Mouse (Mus musculus) liver (tissue): Measurements from ENCODE around the gene Tom1l2.

Experiments used
- DNase-seq: peaks from one replicate; pipeline ENCODE4 v3.0.0-alpha.2; 2020; ENCODE audit warnings: mixed read lengths

Tom1l2 gene

DNA sequence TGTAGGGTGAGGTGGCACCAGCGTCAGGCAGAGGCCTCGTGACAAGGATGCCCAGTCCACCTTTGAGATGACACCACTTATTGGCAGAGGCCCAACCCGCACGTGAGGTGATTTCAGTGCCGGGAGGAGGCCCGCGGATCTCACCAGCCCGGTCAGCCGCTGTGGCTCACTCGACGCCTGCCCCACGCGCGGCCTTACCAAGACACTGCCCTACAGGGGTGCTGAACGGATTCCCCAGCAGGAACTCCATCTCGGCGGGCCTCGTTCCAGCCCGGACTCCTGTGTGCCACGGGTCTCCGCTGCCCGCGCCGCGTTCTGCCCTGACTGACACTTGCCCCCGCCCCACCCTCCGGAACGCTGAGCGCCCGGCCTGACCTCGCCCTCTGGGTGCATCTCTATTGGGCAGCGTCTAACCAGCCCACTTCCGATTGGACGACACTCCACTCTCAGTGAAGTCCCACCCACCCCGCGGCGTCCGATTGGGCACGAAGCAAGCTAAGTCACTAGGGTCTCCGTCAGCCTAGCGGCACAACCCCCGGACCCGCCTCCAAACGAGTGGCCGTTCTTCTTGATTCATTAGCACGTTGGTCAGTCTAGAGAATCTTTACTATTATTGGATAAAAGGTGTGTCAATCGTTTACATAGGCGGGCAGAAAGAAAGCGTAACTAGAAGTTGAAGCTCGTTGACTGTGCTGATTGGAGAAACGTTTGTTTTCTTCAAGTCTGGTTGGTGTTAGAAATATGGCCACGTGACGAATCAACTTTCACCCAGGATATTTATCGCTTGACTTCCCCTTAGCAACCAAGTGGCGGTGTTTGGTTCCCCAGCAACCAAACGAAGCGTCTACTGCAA, at the start of gene Tom1l2, which contains the start of gene Drc3:
Tom1l2 (minus strand) TSS at position 347 of the 853 bp plus-strand sequence.
Drc3 (plus strand) TSS at position 771 of the 853 bp plus-strand sequence.
- peak; percentile 99 for DNase-seq

DNA sequence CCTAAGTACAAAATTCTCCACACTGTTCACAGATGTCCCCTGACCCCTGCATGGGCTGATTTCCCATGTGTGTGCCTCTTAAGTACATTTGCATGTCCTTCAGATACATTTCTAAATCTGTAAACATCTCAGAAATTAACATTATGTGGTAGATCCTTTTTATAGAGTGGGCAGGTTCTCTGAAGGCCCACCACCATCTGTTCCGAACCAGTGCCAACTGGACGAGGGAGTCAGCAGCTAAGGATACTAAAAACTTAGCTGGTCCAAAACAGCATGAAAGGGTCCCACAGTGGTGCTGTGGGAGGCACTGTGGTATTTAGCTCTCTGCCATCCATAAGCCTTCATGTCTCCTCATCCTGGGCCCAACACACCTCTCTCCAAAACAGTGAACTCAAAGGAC, 44.5 kb upstream of the Tom1l2 start:
- no peak for DNase-seq

DNA sequence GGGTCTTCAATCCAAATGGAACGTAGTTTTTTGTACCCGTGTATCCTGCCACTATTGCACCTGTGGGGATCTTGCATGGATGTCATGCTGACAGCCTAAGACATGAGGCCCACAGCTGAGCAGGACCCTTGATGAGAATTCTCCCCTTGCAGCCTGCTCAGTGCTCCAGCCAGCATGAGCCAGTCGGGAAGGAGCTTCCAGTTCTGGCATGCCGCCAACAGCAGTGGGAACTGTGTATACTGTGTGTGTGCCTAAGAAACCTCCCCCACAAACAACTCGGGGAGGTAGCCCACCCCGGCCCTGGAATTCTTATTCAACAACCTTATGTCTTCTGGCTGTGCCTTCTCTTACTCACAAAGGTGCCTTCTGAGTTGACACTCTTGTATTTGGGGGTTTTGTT, 43.8 kb upstream of the Tom1l2 start:
- DNase-seq, result peak; percentile 39

DNA sequence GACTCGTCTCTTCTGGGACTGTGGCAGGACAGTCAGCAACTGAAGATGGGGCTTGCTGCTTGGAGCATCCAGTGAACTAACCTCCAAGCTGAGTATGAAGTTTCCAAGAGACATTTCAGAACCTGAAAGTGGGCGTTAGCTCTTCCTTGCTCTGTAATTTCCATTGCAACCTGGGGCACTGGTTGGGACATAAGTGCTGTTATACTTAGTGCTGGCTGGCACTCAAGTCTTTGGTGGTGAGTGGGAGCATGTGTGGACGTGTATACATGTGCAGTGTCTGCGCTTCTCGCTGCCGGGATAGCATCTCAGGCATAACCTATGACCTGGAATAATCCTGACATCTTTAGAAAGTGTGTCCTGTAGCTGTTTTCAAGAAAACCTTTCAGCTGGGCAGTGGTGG, 38.6 kb upstream of the Tom1l2 start:
- no peak for DNase-seq

DNA sequence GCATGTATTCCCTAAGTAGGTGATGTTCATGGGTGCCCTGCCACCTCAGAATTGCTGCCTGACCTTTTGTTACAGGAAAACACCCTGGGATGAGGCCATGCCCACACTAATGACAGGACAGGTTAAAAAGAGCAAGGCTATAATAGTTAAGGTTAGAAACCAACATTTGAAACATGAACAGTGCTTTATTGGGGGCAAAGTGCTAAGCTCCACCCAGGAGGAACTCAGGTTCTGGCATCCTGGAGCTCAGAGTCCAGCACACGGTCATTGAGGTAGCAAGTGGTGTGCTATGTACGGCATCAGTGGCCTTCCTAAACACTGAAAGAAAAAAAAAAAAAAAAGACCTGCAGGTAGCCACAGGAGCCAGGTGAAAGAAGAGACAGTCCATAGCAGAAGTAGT, 35.2 kb upstream of the Tom1l2 start:
- no peak for DNase-seq

DNA sequence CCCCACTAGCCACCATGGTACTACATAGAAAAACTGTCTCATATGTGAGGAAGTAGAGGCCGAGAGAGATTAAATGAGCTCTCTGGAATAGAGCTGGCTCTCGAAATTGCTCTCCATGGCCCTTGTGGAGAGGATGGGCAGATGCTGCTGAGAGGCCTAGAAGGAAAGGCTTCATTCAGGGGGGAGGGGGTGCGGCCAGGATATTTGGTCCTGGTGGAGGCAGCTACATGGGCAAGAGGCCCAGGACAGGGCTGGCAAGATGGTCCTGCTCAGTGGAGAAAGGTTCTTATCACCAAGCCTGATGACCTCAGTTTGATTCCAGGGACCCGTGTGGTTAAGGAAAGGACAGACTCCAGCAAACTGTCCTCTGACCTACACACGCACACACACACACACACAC, 33.2 kb upstream of the Tom1l2 start:
- no peak for DNase-seq

DNA sequence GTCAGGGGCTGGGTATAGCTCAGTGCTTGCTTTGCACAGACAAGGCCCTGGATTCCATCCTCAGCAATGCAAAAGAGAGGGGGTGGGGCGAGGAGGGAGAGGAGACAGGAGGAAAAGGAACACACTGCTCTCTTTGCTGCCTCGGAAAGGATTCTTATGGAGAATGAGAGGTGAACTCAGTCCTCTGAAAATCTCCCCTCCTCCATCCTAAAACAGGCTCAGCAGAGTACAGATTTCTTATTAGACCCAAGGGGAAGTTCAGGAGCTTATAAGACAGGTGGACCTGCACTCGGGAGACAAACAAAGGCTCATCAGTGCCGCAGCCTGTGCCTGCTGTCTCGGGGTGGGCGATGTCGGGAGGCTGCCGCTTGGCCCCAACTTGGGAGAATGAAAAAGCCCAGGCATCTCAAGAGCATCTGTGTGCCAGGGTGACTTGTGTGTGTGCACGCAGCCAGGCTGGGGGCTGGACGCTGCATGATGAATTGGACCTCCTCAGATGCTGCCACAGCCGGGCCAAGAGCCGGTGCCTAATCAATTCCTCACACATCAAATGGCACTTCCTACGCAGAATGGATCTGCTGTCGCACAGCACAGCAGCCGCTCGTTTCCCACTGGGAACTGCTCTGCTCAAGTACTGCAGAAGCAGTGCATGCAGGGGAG, 32.2 kb upstream of the Tom1l2 start:
- no peak for DNase-seq

DNA sequence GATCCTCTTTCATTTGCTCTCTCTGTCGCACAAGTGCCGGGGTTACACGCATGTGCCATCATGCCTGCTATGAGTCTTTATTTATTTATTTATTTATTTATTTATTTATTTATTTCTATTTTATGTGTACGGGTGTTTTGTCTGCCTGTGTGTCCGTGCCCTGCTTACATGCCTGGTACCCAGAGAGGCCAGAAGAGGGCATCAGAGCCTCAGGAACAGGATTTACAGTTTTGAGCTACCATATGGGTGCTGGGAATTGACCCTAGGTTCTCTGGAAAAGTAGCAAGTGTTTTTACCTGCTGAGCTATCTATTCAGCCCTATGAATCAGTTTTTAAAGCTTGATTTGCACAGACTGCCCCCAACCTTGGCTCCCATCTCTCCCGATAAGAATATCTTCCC, 30.8 kb upstream of the Tom1l2 start:
- no peak for DNase-seq

DNA sequence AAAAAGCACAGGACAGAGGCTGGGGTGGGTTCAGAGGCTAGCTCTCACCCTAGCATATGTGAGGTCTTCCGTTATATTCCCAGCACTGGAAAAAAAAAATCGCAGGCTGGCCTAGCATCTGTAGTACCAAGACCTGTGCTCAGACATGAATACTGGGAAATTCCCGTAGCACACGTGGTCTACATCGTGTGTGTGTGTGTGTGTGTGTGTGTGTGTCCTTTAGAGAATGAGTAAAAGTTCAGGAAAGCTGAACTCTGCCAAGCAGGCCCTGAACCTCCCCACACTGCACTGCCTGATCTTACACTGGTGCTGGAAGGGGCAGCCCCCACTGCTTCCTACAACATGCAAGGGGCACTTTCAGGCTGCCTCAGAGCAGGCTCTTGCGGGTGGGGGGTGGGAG, 21.8 kb upstream of the Tom1l2 start:
- DNase-seq, result no peak

DNA sequence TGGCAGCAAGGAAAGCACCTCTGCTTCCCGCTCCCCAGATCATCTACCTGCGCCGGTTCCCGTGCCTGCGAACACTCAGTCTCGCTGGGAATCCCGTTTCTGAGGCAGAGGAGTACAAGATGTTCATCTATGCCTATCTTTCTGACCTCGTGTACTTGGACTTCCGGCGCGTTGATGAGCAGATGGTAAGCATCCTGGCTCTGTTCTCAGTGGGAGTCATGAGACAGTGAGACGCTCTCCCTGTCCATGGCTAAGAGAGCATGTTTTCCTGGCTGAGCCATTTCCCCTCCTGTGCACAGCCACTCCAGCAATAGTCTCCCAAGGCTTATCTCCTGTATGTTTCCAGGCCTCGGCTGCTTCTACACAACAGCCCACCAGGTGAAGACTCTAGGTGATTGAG, 17.7 kb upstream of the Tom1l2 start:
- DNase-seq, result no peak

DNA sequence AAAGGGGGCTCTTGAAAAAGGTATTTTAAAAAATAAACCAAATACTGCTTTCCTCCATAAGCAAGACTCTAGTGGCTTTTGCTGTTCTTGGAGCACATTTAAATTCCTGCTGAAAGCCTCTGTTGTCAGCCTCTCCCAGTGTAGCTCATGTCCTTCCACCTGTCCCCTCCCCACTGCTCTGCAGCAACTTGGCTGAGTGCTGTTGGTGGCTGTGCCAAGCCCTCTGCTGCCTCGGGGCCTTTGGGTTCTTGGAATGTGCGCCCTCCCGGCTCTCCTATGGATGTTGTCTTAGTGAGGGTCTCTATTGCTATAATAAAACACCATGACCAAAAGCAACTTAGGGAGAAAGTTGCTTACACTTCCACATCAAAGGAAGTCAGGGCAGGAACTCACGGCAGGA, 16.7 kb upstream of the Tom1l2 start:
- DNase-seq, result no peak

DNA sequence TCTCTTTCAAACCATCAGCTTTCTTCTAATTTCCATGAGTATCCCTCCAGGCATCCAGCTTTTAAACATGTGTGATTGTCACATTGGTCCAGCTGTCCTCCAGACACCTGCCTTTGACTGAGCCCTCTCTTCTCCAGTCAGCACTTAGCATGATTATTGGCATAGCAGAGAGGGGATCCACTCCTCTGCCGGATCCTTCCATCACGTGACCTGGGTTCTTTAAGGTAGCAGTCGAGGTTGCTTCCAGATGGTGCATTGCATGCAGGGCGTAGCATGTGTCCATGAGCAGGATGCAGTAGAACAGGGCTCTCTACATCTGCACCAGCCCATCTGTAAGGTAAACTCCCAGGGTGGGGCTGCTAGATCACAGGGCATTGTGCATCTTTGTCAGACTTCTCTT, 16.2 kb upstream of the Tom1l2 start:
- no peak for DNase-seq

DNA sequence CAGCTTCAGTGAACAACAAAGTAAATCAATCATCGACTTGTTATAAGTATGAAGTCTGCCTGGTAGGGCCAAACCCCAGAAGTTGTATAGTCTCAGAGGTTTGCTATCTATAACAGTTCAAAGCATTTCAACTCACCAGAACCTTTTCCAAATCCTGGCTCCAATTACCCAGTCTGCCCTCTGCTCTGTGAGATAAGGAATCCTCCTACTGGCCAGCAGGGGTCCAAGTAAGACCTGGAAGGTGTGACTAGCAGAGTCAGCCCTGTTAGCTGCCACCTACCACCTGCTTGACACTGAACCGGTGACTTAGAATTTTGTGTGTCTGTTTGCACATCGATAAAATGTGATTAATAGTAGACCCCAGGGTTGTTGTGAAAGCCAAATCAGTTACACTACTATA, 14.6 kb upstream of the Tom1l2 start:
- DNase-seq, result no peak

DNA sequence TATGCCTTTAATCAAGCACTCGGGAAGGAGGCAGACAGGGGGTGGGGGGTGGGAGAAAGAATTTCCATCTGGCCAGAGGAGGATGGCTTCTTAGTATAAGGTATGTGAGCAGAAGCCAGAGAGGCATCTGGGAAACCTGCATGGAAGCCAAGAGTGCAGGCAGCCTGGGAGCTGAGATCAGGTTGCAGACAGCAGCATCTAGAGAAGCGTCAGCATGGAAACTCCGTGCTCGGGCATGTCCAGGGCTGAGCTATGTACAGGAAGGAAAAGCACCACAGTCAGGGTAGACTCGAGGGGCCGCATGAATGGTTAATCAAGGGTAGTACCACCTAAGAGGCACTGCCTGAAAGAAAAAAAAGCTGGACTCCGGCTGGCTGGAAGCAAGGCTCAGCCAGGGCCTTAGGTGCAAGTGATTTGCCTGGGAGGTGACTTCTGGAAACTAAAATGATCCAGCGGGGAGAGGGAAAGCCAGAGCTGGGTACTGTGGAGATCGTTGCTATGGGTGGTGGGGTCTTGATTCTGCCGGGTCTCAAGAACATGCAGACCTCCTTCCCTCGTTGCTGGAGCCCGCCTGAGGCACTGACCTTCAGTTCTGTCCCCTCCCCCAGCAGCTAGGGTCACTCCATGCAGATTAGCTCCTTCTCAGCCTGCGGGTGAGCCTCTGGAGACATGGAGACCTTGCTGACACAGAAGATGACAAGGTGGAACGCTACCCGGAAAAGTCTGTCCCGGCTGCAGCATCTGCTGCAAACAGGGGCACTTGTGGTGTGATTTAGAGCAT, 13.7 kb upstream of the Tom1l2 start:
- DNase-seq, result no peak

DNA sequence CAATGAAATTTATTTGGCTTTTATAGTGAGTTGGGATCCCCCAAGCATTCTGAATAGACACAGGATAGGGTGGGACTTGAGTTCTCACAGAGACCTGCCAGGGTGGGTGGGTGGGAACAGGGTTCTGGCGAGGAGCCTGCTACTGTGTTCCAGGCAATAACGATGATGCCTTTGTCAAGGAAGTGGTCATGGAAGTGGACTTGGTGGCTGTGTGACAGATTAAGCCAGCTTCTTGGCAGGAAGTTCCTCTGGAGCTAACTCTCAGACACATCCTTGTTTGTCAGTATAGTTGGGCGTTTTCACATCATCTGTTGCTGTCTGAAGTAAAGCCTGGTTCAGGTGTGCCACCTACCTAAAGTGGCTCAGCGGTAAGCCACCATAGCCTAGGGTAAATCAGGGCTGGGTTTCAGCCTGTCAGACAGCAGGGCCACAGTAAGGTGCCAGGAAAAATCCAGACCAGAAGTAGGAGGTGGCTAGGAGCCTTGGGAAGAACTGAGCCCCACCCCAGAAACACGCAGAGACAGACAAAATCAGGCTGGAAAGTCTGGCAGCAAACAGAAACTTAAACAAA, 8.0 kb upstream of the Tom1l2 start:
- no peak for DNase-seq

DNA sequence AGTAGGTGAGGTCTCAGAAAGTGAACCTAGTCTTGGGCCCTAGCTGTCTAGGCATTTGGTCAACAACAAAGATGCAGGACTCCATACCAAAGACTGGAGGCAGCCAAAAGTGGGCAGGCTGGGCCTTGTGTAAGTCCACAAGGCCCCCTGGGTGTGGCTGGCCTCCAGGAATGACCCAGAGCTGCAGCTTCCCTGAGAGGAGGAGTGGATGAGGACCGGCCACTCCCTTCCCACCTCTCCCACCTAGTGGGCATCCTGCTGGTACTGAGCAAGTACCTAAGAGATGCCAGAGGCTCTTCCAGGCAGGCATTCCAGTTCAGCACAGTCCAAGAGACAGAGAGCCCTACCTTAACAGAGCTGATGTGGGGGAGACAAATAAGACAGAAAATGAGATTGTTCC, 7.2 kb upstream of the Tom1l2 start:
- DNase-seq, result no peak

DNA sequence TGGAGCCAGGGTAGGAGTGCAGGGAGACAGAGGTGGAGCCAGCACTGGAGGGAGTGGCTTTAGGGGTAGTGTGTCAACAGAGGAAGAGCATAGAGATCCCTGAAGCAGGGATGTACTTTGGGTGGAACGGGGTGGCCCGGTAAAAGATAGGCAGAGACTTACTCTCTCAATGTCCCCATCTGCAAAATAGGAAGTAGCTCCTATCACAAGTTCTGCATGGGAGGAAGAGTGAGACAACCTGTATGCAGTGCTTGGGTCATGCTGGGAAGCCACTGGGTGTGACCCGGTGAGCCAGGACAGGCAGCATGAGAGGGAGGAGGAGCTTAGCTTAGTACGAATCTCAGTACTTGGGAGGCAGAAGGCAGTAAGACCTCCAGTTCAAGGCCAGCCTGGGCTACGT, 6.4 kb upstream of the Tom1l2 start:
- DNase-seq, result no peak

DNA sequence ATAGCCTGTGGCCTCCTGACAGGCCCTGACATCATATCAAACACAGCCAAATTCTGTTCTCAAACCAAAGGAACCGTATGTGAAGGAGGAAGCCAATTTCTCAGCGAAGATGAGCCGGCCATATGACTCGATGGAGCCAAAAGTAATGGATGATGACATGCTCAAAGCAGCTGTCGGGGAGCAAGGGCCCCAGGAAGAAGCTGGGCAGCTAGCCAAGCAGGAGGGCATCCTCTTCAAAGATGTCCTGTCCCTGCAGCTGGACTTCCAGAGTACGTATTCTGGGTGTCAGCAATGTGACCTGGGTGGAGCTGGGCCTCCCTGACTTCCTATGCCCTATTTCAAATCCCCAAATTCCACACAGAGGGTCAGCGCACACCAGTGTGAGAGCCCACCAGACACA, 5.8 kb upstream of the Tom1l2 start:
- no peak for DNase-seq

DNA sequence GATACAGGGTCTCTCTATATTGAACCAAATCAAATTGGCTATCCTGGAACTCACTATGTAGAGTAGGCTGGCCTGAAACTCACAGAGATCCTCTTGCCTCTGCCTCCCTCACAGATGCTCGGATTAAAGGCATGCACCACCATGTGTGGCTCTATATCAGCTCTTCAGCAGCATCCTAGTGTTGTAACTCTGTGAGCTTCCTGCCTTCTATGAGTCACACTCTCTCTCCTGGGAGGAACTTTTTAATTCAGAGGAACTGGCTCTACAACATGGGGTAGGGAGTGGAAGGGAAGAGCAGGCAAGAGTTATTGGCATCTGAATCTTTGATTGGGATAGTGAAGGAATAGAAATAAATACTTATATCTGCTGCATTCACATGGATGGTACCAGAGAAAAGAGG, 4.4 kb upstream of the Tom1l2 start:
- no peak for DNase-seq

DNA sequence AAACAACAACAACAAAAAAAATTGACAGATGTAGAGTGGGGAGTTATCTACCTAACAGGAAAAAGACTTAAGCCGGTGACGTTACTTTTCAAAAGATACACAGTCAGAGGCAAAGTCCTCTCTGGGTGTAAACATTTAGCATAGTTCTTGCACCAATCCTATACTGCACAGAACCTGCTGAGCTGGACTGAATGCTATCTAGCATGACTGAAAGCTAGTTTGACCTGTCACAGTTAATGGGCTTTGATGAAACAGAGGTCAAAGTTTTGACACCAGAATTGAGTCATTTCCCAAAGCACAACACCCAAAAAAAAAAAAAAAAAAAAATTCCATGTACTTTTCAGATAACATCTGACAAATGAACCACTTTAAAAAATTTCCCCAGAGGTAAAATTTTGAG, 3.2 kb upstream of the Tom1l2 start:
- DNase-seq, result no peak

DNA sequence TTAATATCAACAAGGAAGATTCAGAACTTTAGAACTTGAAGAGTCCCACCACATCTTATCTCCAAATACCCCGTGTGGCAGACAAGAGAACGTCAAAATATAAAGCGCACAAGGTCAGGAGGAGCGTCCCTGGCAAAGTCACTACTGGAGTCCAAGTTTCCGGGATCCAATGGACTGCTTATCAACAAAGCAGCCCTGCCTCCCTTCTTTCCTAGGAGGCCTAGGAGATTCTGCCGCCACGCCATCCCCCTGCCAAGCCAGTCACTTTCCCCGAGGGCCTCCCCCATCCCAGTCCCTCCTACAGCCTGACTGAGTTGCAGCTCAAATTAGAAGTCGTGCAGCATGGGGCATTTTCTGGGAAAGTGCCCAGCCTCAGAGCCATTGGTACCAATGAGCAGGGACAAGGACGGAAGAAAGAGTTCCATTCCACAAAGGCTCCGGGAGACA, 757 bp downstream of the Tom1l2 start:
- DNase-seq, result no peak

DNA sequence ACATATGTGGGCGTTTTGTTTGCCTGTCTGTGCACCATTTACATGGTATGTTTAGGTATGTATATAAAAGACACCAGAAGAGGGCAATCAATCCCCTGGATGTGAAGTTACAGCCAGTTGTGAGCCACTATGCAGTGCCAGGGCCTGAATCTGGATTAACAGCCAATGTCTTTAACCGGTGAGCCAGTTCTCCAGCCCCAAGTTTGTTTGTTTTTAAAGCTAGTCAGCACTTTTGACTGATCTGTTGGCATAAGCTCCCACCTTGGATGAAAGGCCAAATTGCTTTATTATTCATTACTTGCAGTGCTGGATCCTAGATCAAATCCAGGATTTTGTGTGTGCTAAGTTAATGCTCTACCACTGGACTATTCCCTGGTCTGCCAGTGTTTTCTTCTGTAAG, 1.3 kb downstream of the Tom1l2 start:
- DNase-seq, result no peak

DNA sequence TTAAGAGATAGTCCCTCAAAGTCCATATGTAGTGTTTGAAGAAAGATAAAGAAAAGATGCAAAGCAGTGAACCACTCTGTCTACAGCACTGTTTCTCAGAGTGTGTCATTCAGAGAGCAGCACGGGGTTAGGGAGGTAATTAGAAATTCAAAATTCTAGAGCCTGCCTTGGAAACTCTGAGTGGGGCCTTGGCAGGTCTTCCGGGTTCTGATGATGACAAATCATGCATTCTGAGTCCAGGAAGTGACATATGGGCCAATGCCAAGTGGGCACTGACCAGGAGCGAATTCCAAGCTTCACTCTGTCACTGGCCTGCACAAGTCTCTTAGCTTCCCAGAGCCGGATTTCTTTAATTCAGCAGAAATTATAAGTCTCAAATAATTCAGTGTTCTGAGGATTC, 6.2 kb downstream of the Tom1l2 start:
- DNase-seq, result no peak
